Mouse (Mus musculus) spleen, adult 2 months (tissue): Measurements from ENCODE around the gene Spint3. TPM values are rescaled to one million over a fixed set of nuclear protein-coding genes. Genes with fewer than 3 reads are reported as not detected.
"Not testable (repeated sequence)": the region's sequence is repeated elsewhere in the genome, so short reads cannot be mapped to it uniquely, and the experiment has no call there.

Experiments
- DNase-seq, 2 experiments: peaks; one replicate each; pipeline versions ENCODE4 v3.0.0 to v3.0.0-alpha.2; 2012 to 2021; ENCODE audit warnings: low spot score in 2 of 2, low read depth in 1 of 2
- H3K27ac ChIP-seq: fragments of 200-500 bp; 2 replicates; pipeline ENCODE4 v1.5.1; 2012; ENCODE audit warnings: low read length, inconsistent platforms; ENCODE audit not compliant: insufficient read depth
- H3K27me3 ChIP-seq: fragments of 200-500 bp; 2 replicates; pipeline ENCODE4 v1.6.1; 2012; ENCODE audit warnings: mild to moderate bottlenecking, moderate library complexity, low read length, inconsistent platforms; ENCODE audit not compliant: control insufficient read depth, insufficient read depth
- H3K36me3 ChIP-seq: fragments of 200-500 bp; 2 replicates; pipeline ENCODE4 v1.6.1; 2012; ENCODE audit warnings: mild to moderate bottlenecking, low read length, inconsistent platforms; ENCODE audit not compliant: control insufficient read depth, insufficient read depth
- H3K4me1 ChIP-seq: fragments of 200-500 bp; 2 replicates; pipeline ENCODE4 v1.6.1; 2011; ENCODE audit warnings: inconsistent platforms; ENCODE audit not compliant: control insufficient read depth, insufficient read depth, insufficient read length
- H3K4me3 ChIP-seq: fragments of 200-500 bp; 2 replicates; pipeline ENCODE4 v1.5.1; 2011; ENCODE audit warnings: mild to moderate bottlenecking, inconsistent platforms; ENCODE audit not compliant: insufficient read depth, insufficient read length; ENCODE audit errors: extremely low read depth
- CTCF ChIP-seq: fragments of 200-500 bp; IDR thresholded peaks from 2 replicates; pipeline ENCODE4 v1.5.1; 2011; ENCODE audit warnings: mild to moderate bottlenecking, inconsistent platforms; ENCODE audit not compliant: insufficient read depth, insufficient read length, insufficient replicate concordance; ENCODE audit errors: extremely low read depth
- POLR2A ChIP-seq: fragments of 200-500 bp; IDR thresholded peaks from 2 replicates; pipeline ENCODE4 v1.6.1; 2011; ENCODE audit warnings: low read depth, low read length, inconsistent platforms
- WGBS: fragments of 180-500 bp; shearing (Covaris S2); methylation state at CpG from one replicate; pipeline ENCODE4 v1.1.7; 2018; 5-methylcytosine and 5-hydroxymethylcytosine counted together
- polyA plus RNA-seq: library from polyadenylated mRNA; depleted of rRNA; stranded (reverse); fragments of >200 nt; gene quantifications from 2 replicates; pipeline ENCODE4 v1.2.3, GENCODE M21; 2012; rRNA removed

The Spint3 gene
- not detected in 2 replicates for polyA plus RNA-seq

- not testable (repeated sequence) for H3K27me3 ChIP-seq, H3K4me1 ChIP-seq, H3K4me3 ChIP-seq, H3K36me3 ChIP-seq, DNase-seq, H3K27ac ChIP-seq
- 88% methylated on average over 6 of the region's 6 CpGs for WGBS
These were observed at the start of gene Spint3 for GRCm38 (mm10) chr2:164573359-164573758. TSS of gene Spint3 (minus strand) at chr2:164573459.

- 65% methylated on average over 4 of the region's 4 CpGs for WGBS
- H3K36me3 ChIP-seq, result no peaks in the 10 kb centered on the region
- TF ChIP-seq POLR2A (no peak), CTCF (no peak)
- H3K4me1 ChIP-seq, result no peaks in the 10 kb centered on the region
- H3K27ac ChIP-seq, result no peak overlapping the region
- H3K4me3 ChIP-seq, result no peak overlapping the region
- H3K27me3 ChIP-seq, result no peaks in the 10 kb centered on the region
- DNase-seq, result no peak
These were observed 48.5 kb upstream of the Spint3 start for GRCm38 (mm10) chr2:164621775-164622174.

- TF ChIP-seq POLR2A, result no peak
- TF ChIP-seq CTCF, result no peak
- H3K27ac ChIP-seq, result no peak overlapping the region
- H3K27me3 ChIP-seq, result no peaks in the 10 kb centered on the region
- no peak overlapping the region for H3K4me3 ChIP-seq
- DNase-seq, result no peak
- no peaks in the 10 kb centered on the region for H3K36me3 ChIP-seq
- WGBS, result 84% methylated on average over 5 of the region's 5 CpGs
- no peaks in the 10 kb centered on the region for H3K4me1 ChIP-seq
These were observed 45.8 kb upstream of the Spint3 start for GRCm38 (mm10) chr2:164619050-164619449.

- Histone ChIP-seq H3K27me3 (no peaks in the 10 kb centered on the region), H3K4me3 (no peak overlapping the region), H3K36me3 (no peaks in the 10 kb centered on the region), H3K27ac (no peak overlapping the region), H3K4me1 (no peaks in the 10 kb centered on the region)
- 83% methylated on average over 3 of the region's 3 CpGs for WGBS
- no peak for TF ChIP-seq POLR2A
- TF ChIP-seq CTCF, result no peak
- DNase-seq, result no peak
These were observed 42.1 kb upstream of the Spint3 start for GRCm38 (mm10) chr2:164615386-164615785.

GRCm38 (mm10) chr2:164613471-164613870 is 40.2 kb upstream of the Spint3 start, which contains the start of the genes Wfdc6b and Wfdc8:
TSS of gene Wfdc6b (plus strand) at chr2:164613522.
TSS of gene Wfdc8 (minus strand) at chr2:164613626.
- H3K4me3 ChIP-seq, H3K27ac ChIP-seq, DNase-seq, H3K4me1 ChIP-seq, H3K36me3 ChIP-seq, H3K27me3 ChIP-seq: not testable (repeated sequence)
- WGBS, result 63% methylated on average over 8 of the region's 8 CpGs

- Histone ChIP-seq H3K4me3 (no peak overlapping the region), H3K27ac (no peak overlapping the region), H3K27me3 (no peaks in the 10 kb centered on the region), H3K36me3 (no peaks in the 10 kb centered on the region), H3K4me1 (no peaks in the 10 kb centered on the region)
- DNase-seq, result no peak
- TF ChIP-seq CTCF (no peak), POLR2A (no peak)
- 66% methylated on average over 6 of the region's 6 CpGs for WGBS
These were observed 35.5 kb upstream of the Spint3 start for GRCm38 (mm10) chr2:164608781-164609180.

GRCm38 (mm10) chr2:164604411-164604810 is 31.2 kb upstream of the Spint3 start:
- no peak for DNase-seq
- no peak overlapping the region for H3K27ac ChIP-seq
- WGBS, result 87% methylated on average over 8 of the region's 8 CpGs

More at GRCm38 (mm10) chr2:164604411-164604810, 31.2 kb upstream of the Spint3 start:
- Histone ChIP-seq H3K4me1 (no peaks in the 10 kb centered on the region), H3K27me3 (no peaks in the 10 kb centered on the region), H3K36me3 (no peaks in the 10 kb centered on the region), H3K4me3 (no peak overlapping the region)
- TF ChIP-seq POLR2A (no peak), CTCF (no peak)
